Mouse (Mus musculus) skeletal muscle tissue, adult 2 months (tissue): ENCODE data around the gene Vmn1r8.
"Not testable (repeated sequence)": the region's sequence is repeated elsewhere in the genome, so short reads cannot be mapped to it uniquely, and the experiment has no call there.

Experiments
- DNase-seq: peaks from one replicate; pipeline ENCODE4 v3.0.0-alpha.2; 2012; ENCODE audit warnings: low read depth, low spot score

The Vmn1r8 gene

GRCm38 (mm10) chr6:57031984-57032383, at the start of gene Vmn1r8:
Gene Vmn1r8 (plus strand): TSS chr6:57032284.
- no peak for DNase-seq

GRCm38 (mm10) chr6:56996943-56997342, 35.1 kb upstream of the Vmn1r8 start, which contains the start of gene Vmn1r6:
Gene Vmn1r6 (plus strand): TSS chr6:56997243.
- DNase-seq: no peak

GRCm38 (mm10) chr6:57025224-57025623, 6.9 kb upstream of the Vmn1r8 start, which contains the start of gene Vmn1r7:
Gene Vmn1r7 (minus strand): TSS chr6:57025324.
- not testable (repeated sequence) for DNase-seq

- DNase-seq: no peak
Observed at GRCm38 (mm10) chr6:57034674-57035073, 2.6 kb downstream of the Vmn1r8 start.

GRCm38 (mm10) chr6:57063730-57064129, 31.6 kb downstream of the Vmn1r8 start:
- no peak for DNase-seq

GRCm38 (mm10) chr6:57066487-57066886, 34.4 kb downstream of the Vmn1r8 start, which contains the start of gene Vmn1r9:
Gene Vmn1r9 (plus strand): TSS chr6:57066787.
- no peak for DNase-seq
